Mouse (Mus musculus) neural tube, embryonic 12.5 days (tissue): ENCODE measurements around the gene Robo2. TPM values are rescaled to one million over a fixed set of nuclear protein-coding genes. Genes with fewer than 3 reads are reported as not detected.
"Not testable (repeated sequence)": the region's sequence is repeated elsewhere in the genome, so short reads cannot be mapped to it uniquely, and the experiment has no call there.

Source experiments
- ATAC-seq: fragments of 200-750 bp; cut with Nextera tagmentation; 2 replicates; pipeline ENCODE4 v1.8.0; 2017; ENCODE audit warnings: low read depth, mild to moderate bottlenecking, moderate TSS enrichment, moderate library complexity; ENCODE audit not compliant: low FRiP score
- H3K27ac ChIP-seq: fragments of 300-500 bp; sonication (generic); 2 replicates; pipeline ENCODE4 v1.5.1; 2016
- H3K27me3 ChIP-seq: fragments of 300-500 bp; sonication (generic); replicated peaks from 2 replicates; pipeline ENCODE4 v1.6.1; 2016; ENCODE audit warnings: mild to moderate bottlenecking
- H3K36me3 ChIP-seq: fragments of 300-500 bp; sonication (generic); 2 replicates; pipeline ENCODE4 v1.6.1; 2016; ENCODE audit warnings: mild to moderate bottlenecking
- H3K4me1 ChIP-seq: fragments of 300-500 bp; sonication (generic); 2 replicates; pipeline ENCODE4 v1.6.1; 2016
- H3K4me2 ChIP-seq: fragments of 300-500 bp; sonication (generic); replicated peaks from 2 replicates; pipeline ENCODE4 v1.6.1; 2016; ENCODE audit warnings: mild to moderate bottlenecking
- H3K4me3 ChIP-seq: fragments of 300-500 bp; sonication (generic); 2 replicates; pipeline ENCODE4 v1.5.1; 2016
- H3K9ac ChIP-seq: fragments of 300-500 bp; sonication (generic); 2 replicates; pipeline ENCODE4 v1.6.1; 2016; ENCODE audit warnings: mild to moderate bottlenecking
- H3K9me3 ChIP-seq: fragments of 300-500 bp; sonication (generic); 2 replicates; pipeline ENCODE4 v1.6.1; 2016; ENCODE audit warnings: mild to moderate bottlenecking
- WGBS: fragments of 180-500 bp; shearing (Covaris S2); methylation state at CpG from one replicate; pipeline ENCODE4 v1.1.7; 2016; 5-methylcytosine and 5-hydroxymethylcytosine counted together
- polyA plus RNA-seq: library from polyadenylated mRNA; unstranded; fragments of >200 nt; fragmentation: Nextera tagmentation; extraction: Ambion mirVana; gene quantifications from 2 replicates; pipeline ENCODE4 v1.2.1, GENCODE M21; 2016

Robo2 gene
- polyA plus RNA-seq, 1 experiment from 2014 or later = 64.0 TPM

DNA sequence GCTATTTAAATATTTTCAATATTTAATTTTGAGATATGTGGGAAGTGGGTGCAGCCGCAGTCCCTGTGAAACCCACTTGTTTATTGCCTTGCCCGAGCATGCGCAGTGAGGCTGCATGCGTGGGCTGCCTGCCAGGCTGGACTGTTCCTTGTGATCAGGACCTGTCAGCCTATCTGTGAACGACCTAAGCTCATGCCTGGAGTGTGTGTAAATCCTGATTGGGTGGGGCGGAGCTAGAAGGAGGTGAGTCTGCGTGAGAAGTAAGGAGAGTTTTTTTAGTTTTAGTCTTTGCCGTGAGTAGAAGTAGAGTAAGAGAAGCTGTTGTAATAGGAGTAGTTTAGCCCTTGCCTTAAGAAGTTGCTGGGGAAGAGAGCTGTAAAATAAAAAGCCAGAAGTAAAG, 307.2 kb downstream of the Robo2 start:
- not testable (repeated sequence) for H3K4me3 ChIP-seq, H3K9me3 ChIP-seq, ATAC-seq, H3K27ac ChIP-seq, H3K9ac ChIP-seq, H3K27me3 ChIP-seq, H3K4me2 ChIP-seq, H3K4me1 ChIP-seq, H3K36me3 ChIP-seq
- 79% methylated on average over 8 of the region's 8 CpGs for WGBS

DNA sequence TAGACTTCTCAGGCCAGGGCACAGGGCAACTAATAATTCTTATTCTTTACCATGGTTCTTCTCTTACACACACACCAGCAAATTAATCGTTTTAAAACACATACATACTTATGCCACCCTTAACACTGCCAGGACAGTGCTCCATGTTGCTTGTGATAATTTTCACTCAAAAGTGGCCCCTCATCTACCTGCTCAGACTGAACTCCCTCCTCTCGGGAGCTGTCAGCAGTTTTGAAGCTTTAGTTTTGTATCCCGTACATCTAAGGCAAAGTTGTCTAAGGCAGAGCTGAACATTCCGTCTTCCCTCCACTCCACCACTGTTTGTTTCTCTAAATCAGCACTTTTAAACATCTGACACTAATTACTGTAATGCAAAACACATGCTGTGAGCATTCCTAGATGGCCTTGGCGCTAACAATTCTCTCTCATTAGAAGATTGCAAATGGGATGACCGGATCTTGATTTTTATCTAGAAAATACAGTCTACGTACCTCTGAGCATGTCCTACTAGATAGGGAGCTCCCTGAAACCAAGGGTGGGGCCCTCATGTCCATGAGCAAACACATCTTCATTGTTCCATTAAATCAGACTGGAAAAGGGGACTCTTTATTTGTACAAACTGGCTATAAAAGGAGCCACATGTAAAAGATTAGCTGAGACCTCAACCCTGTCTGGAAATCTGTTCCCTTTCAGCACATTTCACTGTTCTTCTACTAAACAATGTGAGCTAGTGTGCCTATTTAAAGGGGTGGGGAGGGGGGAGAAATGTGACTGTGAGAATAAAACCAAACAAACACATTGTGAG, 318.4 kb downstream of the Robo2 start:
- 74% methylated on average over 7 of the region's 7 CpGs for WGBS
- no peak for ATAC-seq

DNA sequence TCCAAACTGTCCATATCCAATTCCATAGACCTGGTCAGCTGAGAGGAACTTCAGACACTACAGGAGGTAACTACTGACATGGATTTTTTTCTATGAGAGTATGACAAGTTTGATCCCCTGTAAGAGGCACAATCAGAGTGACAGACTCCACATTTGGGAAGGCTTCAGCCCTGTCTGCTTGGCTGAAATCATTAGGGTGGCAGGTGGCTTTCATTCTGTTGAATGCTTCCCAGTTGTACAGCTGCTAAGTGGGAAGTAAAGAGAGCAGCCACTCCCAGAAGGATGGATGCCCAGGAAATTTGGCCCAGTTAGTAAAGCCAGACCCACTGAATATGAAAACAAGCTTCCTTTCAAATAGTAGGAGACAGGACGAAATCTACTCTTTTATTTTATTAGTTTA, 321.7 kb downstream of the Robo2 start:
- 91% methylated on average over 1 of the region's 1 CpGs for WGBS

More for the DNA sequence above, 318.4 kb downstream of the Robo2 start:
- no peak overlapping the region for H3K9ac ChIP-seq
- no peaks in the 10 kb centered on the region for H3K36me3 ChIP-seq
- no peaks in the 10 kb centered on the region for H3K27me3 ChIP-seq
- H3K27ac ChIP-seq = no peak overlapping the region
- H3K4me3 ChIP-seq = no peak overlapping the region
- H3K4me1 ChIP-seq = no peaks in the 10 kb centered on the region
- no peak overlapping the region for H3K4me2 ChIP-seq
- no peaks in the 10 kb centered on the region for H3K9me3 ChIP-seq

DNA sequence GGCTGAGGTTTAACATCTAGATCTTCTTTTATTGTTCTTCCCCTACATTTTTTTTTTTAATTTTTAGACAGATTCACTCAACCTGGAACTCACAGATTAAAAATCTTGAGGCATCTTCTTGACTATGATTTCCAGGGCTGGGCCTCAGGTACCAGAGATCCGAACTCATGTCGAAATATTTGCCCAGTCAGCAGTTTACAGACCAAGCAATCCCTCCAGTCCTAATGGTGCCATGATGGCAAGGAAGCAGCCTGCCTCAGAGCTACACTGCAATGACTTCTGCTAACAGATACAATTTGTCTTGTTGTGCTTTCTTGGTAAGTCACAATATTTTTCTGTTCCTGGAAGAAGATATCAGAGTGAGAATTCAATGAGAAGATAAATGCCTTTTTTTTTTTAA, 327.4 kb downstream of the Robo2 start:
- Histone ChIP-seq H3K9me3 (no peaks in the 10 kb centered on the region), H3K4me2 (no peak overlapping the region), H3K36me3 (no peaks in the 10 kb centered on the region), H3K27ac (no peak overlapping the region), H3K27me3 (no peaks in the 10 kb centered on the region), H3K4me3 (no peak overlapping the region), H3K9ac (no peak overlapping the region), H3K4me1 (no peaks in the 10 kb centered on the region)
- no peak for ATAC-seq
- WGBS = 92% methylated on average over 2 of the region's 2 CpGs

More for the DNA sequence above, 321.7 kb downstream of the Robo2 start:
- Histone ChIP-seq H3K9me3 (no peaks in the 10 kb centered on the region), H3K36me3 (no peaks in the 10 kb centered on the region), H3K27me3 (no peaks in the 10 kb centered on the region), H3K4me3 (no peak overlapping the region), H3K9ac (no peak overlapping the region), H3K27ac (no peak overlapping the region), H3K4me1 (no peaks in the 10 kb centered on the region), H3K4me2 (no peak overlapping the region)
- ATAC-seq = no peak

DNA sequence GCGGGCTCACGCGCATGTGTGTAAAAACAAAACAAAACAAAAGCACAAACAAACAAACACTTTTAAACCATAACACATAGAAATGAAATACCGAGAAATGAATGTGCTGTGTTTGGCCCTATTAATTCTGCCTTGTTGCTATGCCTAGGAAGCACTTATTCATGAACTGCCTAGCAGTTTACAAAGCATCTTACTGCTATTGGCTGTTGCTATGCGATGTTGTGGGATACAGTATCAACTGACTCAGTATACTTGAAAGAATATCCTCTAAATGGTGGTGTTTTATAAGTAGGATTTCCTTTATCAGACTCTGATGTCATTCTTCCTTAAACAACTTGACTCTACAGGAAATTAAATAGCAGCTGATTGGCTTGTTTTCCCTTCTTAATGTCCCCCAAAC, 339.0 kb downstream of the Robo2 start:
- Histone ChIP-seq H3K4me1 (no peaks in the 10 kb centered on the region), H3K27me3 (no peaks in the 10 kb centered on the region), H3K9ac (no peak overlapping the region), H3K27ac (no peak overlapping the region), H3K36me3 (no peaks in the 10 kb centered on the region), H3K4me3 (no peak overlapping the region), H3K9me3 (no peaks in the 10 kb centered on the region), H3K4me2 (no peak overlapping the region)
- 94% methylated on average over 5 of the region's 5 CpGs for WGBS
- no peak for ATAC-seq

DNA sequence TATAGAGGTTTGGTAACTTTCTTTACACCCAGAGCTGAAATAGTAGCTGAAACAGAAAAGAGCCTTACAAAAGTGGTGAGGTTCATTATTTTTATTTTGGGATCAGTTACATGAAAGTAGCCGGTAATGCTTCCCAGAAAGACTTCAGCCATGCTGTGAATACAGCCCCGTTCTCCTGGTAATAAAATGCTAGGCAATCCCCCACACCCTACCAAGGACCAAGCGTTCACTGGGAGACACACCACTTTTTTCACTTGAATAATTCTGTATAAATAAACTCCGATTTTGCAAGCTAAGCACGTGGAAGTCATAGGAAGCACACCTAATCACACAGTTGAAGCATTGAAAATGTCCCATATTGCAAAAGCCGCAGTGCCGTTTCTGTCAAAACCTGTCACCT, 341.0 kb downstream of the Robo2 start:
- no peak overlapping the region for H3K4me2 ChIP-seq
- no peak overlapping the region for H3K9ac ChIP-seq
- no peaks in the 10 kb centered on the region for H3K27me3 ChIP-seq
- 44% methylated on average over 7 of the region's 7 CpGs for WGBS
- H3K27ac ChIP-seq = no peak overlapping the region
- H3K9me3 ChIP-seq = no peaks in the 10 kb centered on the region
- H3K4me1 ChIP-seq = no peaks in the 10 kb centered on the region
- H3K36me3 ChIP-seq = no peaks in the 10 kb centered on the region
- no peak overlapping the region for H3K4me3 ChIP-seq
- ATAC-seq = no peak

DNA sequence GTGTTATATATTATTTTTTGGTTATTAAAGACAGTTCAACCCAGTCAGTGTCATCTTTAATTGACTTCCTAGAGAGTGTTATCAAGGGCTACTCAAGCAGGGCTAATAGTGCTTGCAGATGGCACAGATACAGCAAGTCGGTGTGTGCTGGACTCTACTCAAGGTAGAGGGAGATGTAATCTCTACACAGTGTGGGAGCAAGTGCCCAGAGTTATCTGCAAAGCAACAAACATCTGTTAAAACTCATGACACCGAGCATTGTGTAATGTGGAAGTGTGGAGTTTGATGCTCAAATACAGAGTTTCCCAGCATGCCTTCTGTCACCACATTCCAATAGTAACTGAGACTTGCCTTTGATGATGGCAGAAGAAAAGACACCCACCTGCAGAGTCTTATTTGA, 345.7 kb downstream of the Robo2 start:
- Histone ChIP-seq H3K27ac (no peak overlapping the region), H3K27me3 (no peaks in the 10 kb centered on the region), H3K9me3 (no peaks in the 10 kb centered on the region)

DNA sequence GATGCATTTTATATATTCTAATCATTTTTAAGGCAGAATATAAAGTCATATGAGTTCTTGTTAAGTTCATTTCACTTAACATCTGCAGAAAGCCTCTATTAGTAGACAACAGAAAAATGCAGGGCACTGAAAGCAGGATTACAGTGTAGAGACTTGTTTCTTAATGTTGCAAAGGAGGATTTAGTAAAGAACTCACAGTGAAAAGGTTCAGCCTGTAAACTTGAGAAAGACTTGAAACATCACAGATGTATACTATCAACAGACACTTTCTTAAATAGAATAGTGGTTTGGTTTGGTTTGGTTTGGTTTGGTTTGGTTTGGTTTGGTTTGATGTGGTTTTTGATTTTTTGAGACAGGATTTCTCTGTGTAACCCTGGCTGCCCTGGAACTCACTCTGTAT, 349.7 kb downstream of the Robo2 start:
- no peak for ATAC-seq
- Histone ChIP-seq H3K36me3 (no peaks in the 10 kb centered on the region), H3K9ac (no peak overlapping the region), H3K9me3 (no peaks in the 10 kb centered on the region), H3K4me2 (no peak overlapping the region), H3K4me1 (no peaks in the 10 kb centered on the region), H3K27ac (no peak overlapping the region), H3K4me3 (no peak overlapping the region), H3K27me3 (no peaks in the 10 kb centered on the region)

More for the DNA sequence above, 345.7 kb downstream of the Robo2 start:
- H3K9ac ChIP-seq = no peak overlapping the region
- H3K4me3 ChIP-seq = no peak overlapping the region
- ATAC-seq = no peak
- no peaks in the 10 kb centered on the region for H3K4me1 ChIP-seq
- WGBS = 72% methylated on average over 2 of the region's 2 CpGs
- no peak overlapping the region for H3K4me2 ChIP-seq
- no peaks in the 10 kb centered on the region for H3K36me3 ChIP-seq

DNA sequence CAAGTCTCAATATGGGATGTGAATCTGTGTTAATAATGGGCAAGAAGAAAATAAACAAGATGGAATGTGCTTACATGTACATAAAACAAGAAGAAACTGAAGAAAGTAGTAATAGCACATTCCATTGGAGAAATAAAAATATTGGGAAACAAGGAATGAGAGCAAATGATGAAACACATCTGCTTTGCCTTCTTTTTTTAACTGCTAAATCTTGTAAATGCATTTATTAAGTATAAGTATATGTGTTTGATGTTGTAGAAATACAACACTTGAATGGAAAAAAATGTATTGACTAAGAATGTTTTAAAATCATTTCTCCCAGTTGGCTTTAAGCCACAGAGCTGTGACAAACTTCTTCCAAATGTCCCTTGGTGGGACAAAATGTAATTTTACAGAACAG, 350.1 kb downstream of the Robo2 start:
- Histone ChIP-seq H3K9ac (no peak overlapping the region), H3K27ac (no peak overlapping the region), H3K4me3 (no peak overlapping the region), H3K9me3 (no peaks in the 10 kb centered on the region), H3K4me2 (no peak overlapping the region), H3K4me1 (no peaks in the 10 kb centered on the region), H3K36me3 (no peaks in the 10 kb centered on the region), H3K27me3 (no peaks in the 10 kb centered on the region)
- no peak for ATAC-seq

DNA sequence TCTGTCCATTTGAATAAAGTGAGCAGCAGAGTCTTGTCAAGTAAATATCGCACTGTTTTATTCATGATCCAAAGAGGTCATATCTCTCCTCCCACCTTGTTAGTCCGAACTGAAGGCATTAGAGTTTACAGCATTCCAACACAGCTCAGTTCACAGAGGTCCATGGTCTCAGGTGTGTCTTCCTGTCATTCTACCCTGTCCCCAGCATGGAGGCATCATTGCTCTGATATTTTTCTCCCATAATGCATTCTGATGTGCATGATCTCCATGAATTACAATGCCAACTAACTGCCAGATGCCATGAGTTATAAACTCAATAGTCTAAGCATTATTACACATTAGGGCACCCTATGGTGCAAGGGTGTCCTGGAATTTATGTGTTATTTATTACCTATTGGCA, 354.7 kb downstream of the Robo2 start:
- no peak for ATAC-seq
- Histone ChIP-seq H3K27me3 (no peaks in the 10 kb centered on the region), H3K27ac (no peak overlapping the region), H3K36me3 (no peaks in the 10 kb centered on the region), H3K9me3 (no peaks in the 10 kb centered on the region), H3K4me1 (no peaks in the 10 kb centered on the region), H3K4me3 (no peak overlapping the region), H3K4me2 (no peak overlapping the region), H3K9ac (no peak overlapping the region)
- 88% methylated on average over 2 of the region's 2 CpGs for WGBS

DNA sequence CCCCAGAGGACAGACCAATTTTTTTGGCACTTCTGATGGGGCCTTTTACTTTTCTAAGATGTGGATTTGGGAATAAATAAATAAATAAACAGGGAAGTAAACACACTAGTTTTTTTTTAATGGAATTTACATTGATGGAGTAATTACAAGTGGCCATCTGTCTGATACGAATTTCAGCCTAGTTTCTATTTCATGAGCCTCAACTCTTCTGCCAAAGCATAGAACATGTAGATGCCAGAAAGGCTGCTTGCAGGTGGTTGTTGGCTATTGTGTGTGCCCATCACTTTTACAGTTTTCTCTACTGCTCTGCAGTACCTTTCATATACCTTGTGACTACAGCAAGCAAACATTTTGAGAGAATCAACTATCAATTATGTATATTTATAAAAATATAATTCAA, 355.4 kb downstream of the Robo2 start:
- Histone ChIP-seq H3K27me3 (no peaks in the 10 kb centered on the region), H3K4me1 (no peaks in the 10 kb centered on the region), H3K4me3 (no peak overlapping the region), H3K36me3 (no peaks in the 10 kb centered on the region), H3K4me2 (no peak overlapping the region), H3K9me3 (no peaks in the 10 kb centered on the region), H3K9ac (no peak overlapping the region), H3K27ac (no peak overlapping the region)
- WGBS = 91% methylated on average over 1 of the region's 1 CpGs
- ATAC-seq = no peak

DNA sequence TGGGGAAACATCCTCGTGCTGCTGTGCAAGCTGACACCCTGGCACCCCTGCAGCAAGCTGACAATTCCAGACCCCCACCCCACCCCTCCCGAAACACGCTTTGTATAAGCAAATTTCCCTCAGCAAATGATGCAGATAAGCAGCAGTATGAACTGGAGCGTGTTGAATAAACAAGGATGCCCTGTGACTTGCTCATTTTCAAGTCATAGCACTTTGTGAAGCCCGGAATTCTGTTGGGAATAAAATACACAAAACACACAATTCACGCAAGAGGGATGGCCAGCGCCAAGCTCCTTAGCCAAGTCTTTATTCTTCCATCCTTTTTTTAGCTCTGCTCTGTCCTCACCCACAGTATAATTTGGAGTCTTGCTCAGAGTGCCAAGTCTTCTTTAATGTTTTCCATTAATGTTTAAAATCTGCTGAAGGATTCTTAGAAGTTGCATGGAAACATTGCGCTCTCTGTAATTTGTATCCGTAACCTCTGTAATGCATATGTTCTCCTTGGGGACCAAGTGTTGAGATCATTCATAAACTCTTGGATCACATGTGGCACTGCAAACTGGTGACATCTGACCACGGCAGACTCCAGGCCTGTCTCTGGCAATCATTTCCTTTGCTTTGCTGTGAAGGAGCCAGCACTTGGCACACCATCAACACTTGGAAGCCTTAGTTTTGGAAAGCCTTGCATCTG, 356.4 kb downstream of the Robo2 start:
- no peak for ATAC-seq
- H3K27me3 ChIP-seq = no peaks in the 10 kb centered on the region
- H3K9ac ChIP-seq = no peak overlapping the region
- H3K4me3 ChIP-seq = no peak overlapping the region
- no peak overlapping the region for H3K27ac ChIP-seq
- no peaks in the 10 kb centered on the region for H3K9me3 ChIP-seq
- WGBS = 74% methylated on average over 10 of the region's 10 CpGs
- H3K4me1 ChIP-seq = no peaks in the 10 kb centered on the region
- no peak overlapping the region for H3K4me2 ChIP-seq
- no peaks in the 10 kb centered on the region for H3K36me3 ChIP-seq

DNA sequence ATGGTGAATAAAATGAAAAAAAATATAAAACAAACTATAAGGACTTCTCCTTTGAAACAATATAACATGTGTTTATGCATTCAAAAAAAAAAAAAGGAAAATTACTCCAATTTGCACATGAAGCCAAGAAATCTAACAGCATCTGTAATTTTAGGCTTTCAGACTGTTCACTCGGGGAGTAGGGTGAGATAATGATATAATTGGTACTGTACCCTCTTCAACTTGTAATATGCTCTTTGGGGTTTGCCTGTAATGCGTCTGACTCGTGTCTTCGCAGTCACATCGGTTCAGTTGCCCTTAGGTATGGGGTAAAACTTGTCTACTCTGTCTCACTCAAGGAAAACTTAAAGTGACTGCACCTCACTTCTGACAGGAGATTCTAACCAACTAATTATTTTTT, 362.2 kb downstream of the Robo2 start:
- H3K4me2 ChIP-seq = no peak overlapping the region
- no peak for ATAC-seq
- H3K27ac ChIP-seq = no peak overlapping the region
- no peak overlapping the region for H3K4me3 ChIP-seq
- 90% methylated on average over 5 of the region's 5 CpGs for WGBS
- H3K36me3 ChIP-seq = no peaks in the 10 kb centered on the region
- H3K4me1 ChIP-seq = no peaks in the 10 kb centered on the region
- no peaks in the 10 kb centered on the region for H3K27me3 ChIP-seq
- H3K9me3 ChIP-seq = no peaks in the 10 kb centered on the region
- H3K9ac ChIP-seq = no peak overlapping the region
